Mouse (Mus musculus) spleen, postnatal 14 days (tissue): ENCODE data around the gene Dmd.
"Not testable (repeated sequence)": the region's sequence is repeated elsewhere in the genome, so short reads cannot be mapped to it uniquely, and the experiment has no call there.

Experiments used
- DNase-seq, 2 experiments: peaks; one replicate each; pipeline ENCODE4 v3.0.0; 2021 to 2022; ENCODE audit warnings: low spot score in 2 of 2

Gene Dmd

GRCm38 (mm10) chrX:82948630-82949029 lies at the start of gene Dmd:
TSS of gene Dmd (plus strand) at chrX:82948870.
- no peak for DNase-seq

GRCm38 (mm10) chrX:82901515-82901914 lies 47.2 kb upstream of the Dmd start:
- no peak for DNase-seq

GRCm38 (mm10) chrX:82987683-82988082 lies 39.0 kb downstream of the Dmd start:
- no peak for DNase-seq

- no peak for DNase-seq
Observed at GRCm38 (mm10) chrX:83050190-83050589, 101.5 kb downstream of the Dmd start.

GRCm38 (mm10) chrX:83116171-83116876 lies 167.7 kb downstream of the Dmd start:
- DNase-seq: no peak

- no peak for DNase-seq
Observed at GRCm38 (mm10) chrX:83117198-83117597, 168.5 kb downstream of the Dmd start.

- DNase-seq: no peak
Observed at GRCm38 (mm10) chrX:83220563-83220962, 271.9 kb downstream of the Dmd start.

GRCm38 (mm10) chrX:83221050-83221449 lies 272.4 kb downstream of the Dmd start:
- no peak for DNase-seq

- DNase-seq: no peak
Observed at GRCm38 (mm10) chrX:83487598-83487997, 538.9 kb downstream of the Dmd start, which contains the start of gene Tsga8. TSS of gene Tsga8 (minus strand) at chrX:83487924.

- DNase-seq: no peak
Observed at GRCm38 (mm10) chrX:83674998-83675397, 726.3 kb downstream of the Dmd start.

GRCm38 (mm10) chrX:83686547-83686946 lies 737.9 kb downstream of the Dmd start:
- no peak for DNase-seq

GRCm38 (mm10) chrX:83740533-83740932 lies 791.9 kb downstream of the Dmd start:
- DNase-seq: no peak

GRCm38 (mm10) chrX:83746301-83747008 lies 797.8 kb downstream of the Dmd start:
- no peak for DNase-seq

GRCm38 (mm10) chrX:83787406-83787805 lies 838.7 kb downstream of the Dmd start:
- DNase-seq: no peak

GRCm38 (mm10) chrX:83867469-83867868 lies 918.8 kb downstream of the Dmd start:
- not testable (repeated sequence) for DNase-seq

- DNase-seq: not testable (repeated sequence)
Observed at GRCm38 (mm10) chrX:83875389-83875788, 926.7 kb downstream of the Dmd start.

GRCm38 (mm10) chrX:83975895-83976294 lies 1027.2 kb downstream of the Dmd start:
- DNase-seq: no peak

GRCm38 (mm10) chrX:84001294-84001693 lies 1052.6 kb downstream of the Dmd start:
- DNase-seq: peak in 1 of 2 experiments; percentile 1

- DNase-seq: not testable (repeated sequence)
Observed at GRCm38 (mm10) chrX:84062431-84062830, 1113.8 kb downstream of the Dmd start.

- DNase-seq: no peak
Observed at GRCm38 (mm10) chrX:84165872-84166271, 1217.2 kb downstream of the Dmd start.

GRCm38 (mm10) chrX:84241297-84241859 lies 1292.7 kb downstream of the Dmd start:
- no peak for DNase-seq

GRCm38 (mm10) chrX:84330593-84330992 lies 1381.9 kb downstream of the Dmd start:
- DNase-seq: no peak

GRCm38 (mm10) chrX:84332177-84332576 lies 1383.5 kb downstream of the Dmd start:
- DNase-seq: no peak
